Mouse (Mus musculus) CD4-positive, CD25-positive, alpha-beta regulatory T cell, adult 4 months (primary cell): ENCODE data around the gene Znrf4. TPM values are rescaled to one million over a fixed set of nuclear protein-coding genes. Genes with fewer than 3 reads are reported as not detected.
A peak's percentile ranks its signal among the peaks of the same experiment; 100 is the strongest.
"Not testable (repeated sequence)": the region's sequence is repeated elsewhere in the genome, so short reads cannot be mapped to it uniquely, and the experiment has no call there.

Experiments used
- ATAC-seq: one replicate; pipeline ENCODE4 v1.8.0; 2017
- polyA plus RNA-seq, 2 experiments: library from polyadenylated mRNA; unstranded; fragments of 100-300 nt; shearing (Covaris generic); gene quantifications; one replicate each; pipeline ENCODE4 v1.2.1; 2017

Znrf4 gene
- polyA plus RNA-seq, 2 experiments from 2014 or later, result not detected

- no peak for ATAC-seq
Observed at GRCm38 (mm10) chr17:56524943-56525342, 12.7 kb upstream of the Znrf4 start.

GRCm38 (mm10) chr17:56522744-56523143 is 10.5 kb upstream of the Znrf4 start:
- no peak for ATAC-seq

GRCm38 (mm10) chr17:56515690-56516410 is 3.6 kb upstream of the Znrf4 start:
- ATAC-seq, result no peak

- ATAC-seq, result no peak
Observed at GRCm38 (mm10) chr17:56514916-56515315, 2.7 kb upstream of the Znrf4 start.

GRCm38 (mm10) chr17:56514330-56514729 is 2.1 kb upstream of the Znrf4 start:
- ATAC-seq, result no peak

- ATAC-seq, result no peak
Observed at GRCm38 (mm10) chr17:56511707-56512090, 532 bp downstream of the Znrf4 start.

- no peak for ATAC-seq
Observed at GRCm38 (mm10) chr17:56510970-56511706, 1.1 kb downstream of the Znrf4 start.

- ATAC-seq, result no peak
Observed at GRCm38 (mm10) chr17:56510473-56510969, 1.7 kb downstream of the Znrf4 start.

GRCm38 (mm10) chr17:56509707-56510472 is 2.3 kb downstream of the Znrf4 start:
- no peak for ATAC-seq

GRCm38 (mm10) chr17:56509021-56509640 is 3.1 kb downstream of the Znrf4 start:
- ATAC-seq, result no peak

GRCm38 (mm10) chr17:56507161-56508068 is 4.8 kb downstream of the Znrf4 start:
- ATAC-seq, result peak; percentile 92

GRCm38 (mm10) chr17:56506417-56507065 is 5.7 kb downstream of the Znrf4 start:
- ATAC-seq, result no peak

GRCm38 (mm10) chr17:56505401-56505800 is 6.8 kb downstream of the Znrf4 start:
- ATAC-seq, result no peak

- no peak for ATAC-seq
Observed at GRCm38 (mm10) chr17:56502526-56502925, 9.7 kb downstream of the Znrf4 start.

- not testable (repeated sequence) for ATAC-seq
Observed at GRCm38 (mm10) chr17:56501635-56502400, 10.4 kb downstream of the Znrf4 start.

- no peak for ATAC-seq
Observed at GRCm38 (mm10) chr17:56499229-56499628, 13.0 kb downstream of the Znrf4 start.

GRCm38 (mm10) chr17:56494480-56494879 is 17.8 kb downstream of the Znrf4 start:
- ATAC-seq, result no peak

- ATAC-seq, result no peak
Observed at GRCm38 (mm10) chr17:56493841-56494240, 18.4 kb downstream of the Znrf4 start.

GRCm38 (mm10) chr17:56490438-56491152 is 21.6 kb downstream of the Znrf4 start:
- ATAC-seq, result no peak

GRCm38 (mm10) chr17:56488028-56488427 is 24.2 kb downstream of the Znrf4 start:
- no peak for ATAC-seq
